Mouse (Mus musculus): Measurements from ENCODE around the gene Tmem121. TPM values are rescaled to one million over a fixed set of nuclear protein-coding genes. Genes with fewer than 3 reads are reported as not detected.

Gene Tmem121
- polyA plus RNA-seq, 1 experiment from 2014 or later: 30.2 TPM

Other genes starting within 250 kb of the Tmem121 start
- 53.7 and 61.9 TPM in 2 replicates for gene Nudt14, start 243.8 kb upstream of the Tmem121 start, polyA plus RNA-seq (2015; fragmentation: Nextera tagmentation; extraction: Ambion mirVana)
- 36.1 and 37.8 TPM in 2 replicates for gene Btbd6, start 209.4 kb upstream of the Tmem121 start, polyA plus RNA-seq (2015; fragmentation: Nextera tagmentation; extraction: Ambion mirVana)
- 60.3 and 61.9 TPM in 2 replicates for gene Brf1, start 185.2 kb upstream of the Tmem121 start, polyA plus RNA-seq (2015; fragmentation: Nextera tagmentation; extraction: Ambion mirVana)
- gene Pacs2, start 171.4 kb upstream of the Tmem121 start, polyA plus RNA-seq (2015; fragmentation: Nextera tagmentation; extraction: Ambion mirVana): 23.8 and 26.5 TPM in 2 replicates
- gene Tex22, start 111.4 kb upstream of the Tmem121 start, polyA plus RNA-seq (2015; fragmentation: Nextera tagmentation; extraction: Ambion mirVana): 0.20 TPM in 1 of 2 replicates, not detected in the other
- gene Mta1, start 87.7 kb upstream of the Tmem121 start, polyA plus RNA-seq (2015; fragmentation: Nextera tagmentation; extraction: Ambion mirVana): 17.2 and 17.4 TPM in 2 replicates
- 360 TPM in 2 replicates for gene Crip2, start 45.7 kb upstream of the Tmem121 start, polyA plus RNA-seq (2015; fragmentation: Nextera tagmentation; extraction: Ambion mirVana)
- 31.0 and 35.1 TPM in 2 replicates for gene Crip1, start 39.6 kb upstream of the Tmem121 start, polyA plus RNA-seq (2015; fragmentation: Nextera tagmentation; extraction: Ambion mirVana)
- 21.3 and 21.6 TPM in 2 replicates for gene Tedc1, start 29.5 kb upstream of the Tmem121 start, polyA plus RNA-seq (2015; fragmentation: Nextera tagmentation; extraction: Ambion mirVana)